Mouse (Mus musculus): ENCODE data around the gene Srek1.

DNA sequence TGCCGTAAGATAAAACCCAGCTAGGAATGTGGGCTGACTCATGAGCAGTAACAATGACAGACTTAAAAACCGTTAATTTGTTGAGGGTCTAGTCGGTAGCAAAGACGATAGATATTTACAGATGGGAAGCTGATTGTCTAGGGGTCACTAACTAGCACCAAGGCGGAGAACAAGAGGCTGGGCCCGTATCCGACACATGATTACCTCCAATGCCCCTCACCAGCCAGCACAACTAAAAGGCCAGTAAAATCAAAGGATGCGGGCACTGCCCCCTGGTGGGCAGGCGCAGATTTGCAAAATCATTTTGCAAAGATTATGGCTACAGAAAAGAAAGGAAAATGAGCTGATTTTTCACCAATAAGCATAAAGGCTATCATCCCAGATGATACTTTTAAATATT lies 78.2 kb downstream of the Srek1 start:
- TF ChIP-seq GATA1 (IDR thresholded peaks at IDR 0.05; ENCODE audit: borderline replicate concordance, low read length), result no peak
- no peak for TF ChIP-seq FLI1 (IDR thresholded peaks at IDR 0.05; ENCODE audit: low read length)
